Mouse (Mus musculus) megakaryocyte progenitor cell, adult 5-6 weeks (primary cell): ENCODE measurements around the gene Nusap1. TPM values are rescaled to one million over a fixed set of nuclear protein-coding genes. Genes with fewer than 3 reads are reported as not detected.
"Not testable (repeated sequence)": the region's sequence is repeated elsewhere in the genome, so short reads cannot be mapped to it uniquely, and the experiment has no call there.

Experiments
- ATAC-seq: replicated peaks from 2 replicates; pipeline ENCODE4 v1.8.0; 2016; ENCODE audit warnings: mild to moderate bottlenecking, moderate TSS enrichment, inconsistent platforms; ENCODE audit not compliant: poor library complexity
- total RNA-seq, 2 experiments: library from RNA; stranded (forward) in 1 of 2; stranded (reverse) in 1 of 2; fragments of 157-497, 149-512 nt in 1 of 2; fragments of 200-1000 nt in 1 of 2; gene quantifications; 2 replicates each; pipeline versions ENCODE4 v1.2.3 to v1.2.4; 2015 to 2017

Gene Nusap1
- total RNA-seq, 2 experiments from 2014 or later = 85.9 to 104 TPM

DNA sequence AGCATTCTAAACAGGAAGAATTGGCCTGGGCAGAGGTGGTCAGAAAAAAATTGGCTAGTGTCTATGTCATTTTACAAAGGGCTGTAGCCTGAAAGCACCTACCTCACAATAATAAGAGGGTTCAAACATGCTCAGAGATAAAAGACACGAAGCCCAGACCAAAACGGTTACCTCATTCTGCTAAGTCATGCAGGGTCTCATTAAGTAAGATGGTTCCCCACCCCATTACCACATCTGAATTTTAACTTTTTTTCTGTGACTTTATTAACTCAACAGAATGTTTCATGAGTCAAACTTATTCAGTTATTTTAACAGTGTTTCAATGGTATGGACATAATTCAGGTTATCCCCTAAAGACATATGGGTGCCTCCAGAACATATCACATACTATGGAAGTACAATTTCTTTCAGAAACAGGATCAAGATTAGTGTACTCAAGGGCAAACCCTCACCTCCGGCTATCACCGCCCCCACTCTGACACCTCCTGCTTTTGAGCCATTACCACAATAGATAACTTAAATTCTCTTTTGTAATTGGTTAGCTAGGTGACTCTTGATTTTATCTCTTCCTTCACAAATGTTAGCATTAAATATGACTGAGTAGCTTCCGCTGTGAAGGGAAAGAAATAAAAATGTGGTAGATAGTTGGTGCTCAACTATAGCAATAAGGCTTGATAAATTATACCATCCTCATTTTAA lies 23.3 kb downstream of the Nusap1 start:
- no peak; the same call in 1 of the 2 replicates for ATAC-seq

DNA sequence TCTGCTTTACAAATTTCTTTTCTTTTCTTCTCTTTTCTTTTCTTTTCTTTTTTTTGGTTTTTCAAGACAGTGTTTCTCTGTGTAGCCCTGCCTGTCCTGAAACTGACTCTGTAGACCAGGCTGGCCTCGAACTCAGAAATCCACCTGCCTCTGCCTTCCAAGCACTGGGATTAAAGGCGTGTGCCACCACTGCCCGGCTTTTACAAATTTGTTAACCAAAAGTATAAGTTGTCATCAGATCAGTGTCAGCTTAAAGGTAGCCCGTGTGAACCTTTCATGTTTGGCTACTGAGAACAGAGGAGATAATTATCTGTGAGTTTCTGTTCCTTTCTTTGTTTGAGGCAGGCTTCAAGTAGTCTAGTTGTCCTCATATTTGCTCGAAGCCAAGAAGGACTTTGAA lies 26.2 kb downstream of the Nusap1 start:
- no peak for ATAC-seq

DNA sequence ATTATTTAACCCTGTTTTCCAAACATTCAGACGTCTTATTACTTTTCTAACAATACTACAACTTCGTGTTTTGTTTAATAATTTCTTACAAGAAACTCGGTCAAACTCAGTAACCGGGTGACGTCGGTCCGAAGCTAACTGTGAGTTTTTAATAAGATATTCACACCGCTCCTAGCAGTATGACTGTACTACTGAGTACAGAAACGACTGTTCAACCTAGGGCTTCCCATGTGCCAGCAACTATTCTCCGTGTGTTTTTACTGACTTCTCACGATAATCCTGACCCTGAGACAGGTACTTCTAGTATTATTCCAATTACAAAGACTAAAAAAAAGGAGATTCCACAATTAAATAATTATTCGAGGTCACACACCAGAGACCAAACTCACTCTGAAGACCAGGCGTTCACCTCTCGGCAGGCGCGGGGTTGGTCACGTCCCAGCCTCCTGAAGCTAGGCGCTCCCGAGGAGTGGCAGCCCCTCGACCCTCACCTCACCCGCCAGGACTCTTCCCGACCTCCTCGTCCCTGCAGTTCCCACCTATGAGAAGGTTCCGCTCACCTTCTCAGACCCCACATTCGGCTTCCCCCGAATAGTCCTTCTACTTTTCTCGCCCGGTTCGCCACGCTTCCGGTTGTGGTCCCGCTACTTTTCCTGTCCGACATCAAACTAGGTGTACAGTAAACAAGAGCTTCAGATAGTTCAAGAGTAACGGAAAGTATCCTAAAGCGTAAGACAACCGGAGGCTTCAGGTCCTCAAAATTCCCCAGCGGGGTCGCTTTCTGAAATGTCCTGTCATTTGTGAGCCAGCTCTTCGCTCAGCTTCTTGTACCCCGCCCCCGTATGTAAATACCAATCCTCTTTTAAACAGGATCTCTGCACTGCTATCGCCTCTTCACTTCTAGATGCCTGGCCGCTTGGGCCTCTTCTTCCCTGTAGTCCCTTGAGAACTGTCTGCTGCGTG lies 44.4 kb downstream of the Nusap1 start, which contains the start of gene Ndufaf1:
TSS of gene Ndufaf1 (minus strand) at position 608 of the 963 bp plus-strand sequence.
- peak; percentile 95 for ATAC-seq

- not testable (repeated sequence) for ATAC-seq
Measured at GRCm38 (mm10) chr2:119665744-119666143, 47.6 kb downstream of the Nusap1 start.

GRCm38 (mm10) chr2:119669010-119669409 lies 50.9 kb downstream of the Nusap1 start:
- peak; percentile 55 for ATAC-seq

DNA sequence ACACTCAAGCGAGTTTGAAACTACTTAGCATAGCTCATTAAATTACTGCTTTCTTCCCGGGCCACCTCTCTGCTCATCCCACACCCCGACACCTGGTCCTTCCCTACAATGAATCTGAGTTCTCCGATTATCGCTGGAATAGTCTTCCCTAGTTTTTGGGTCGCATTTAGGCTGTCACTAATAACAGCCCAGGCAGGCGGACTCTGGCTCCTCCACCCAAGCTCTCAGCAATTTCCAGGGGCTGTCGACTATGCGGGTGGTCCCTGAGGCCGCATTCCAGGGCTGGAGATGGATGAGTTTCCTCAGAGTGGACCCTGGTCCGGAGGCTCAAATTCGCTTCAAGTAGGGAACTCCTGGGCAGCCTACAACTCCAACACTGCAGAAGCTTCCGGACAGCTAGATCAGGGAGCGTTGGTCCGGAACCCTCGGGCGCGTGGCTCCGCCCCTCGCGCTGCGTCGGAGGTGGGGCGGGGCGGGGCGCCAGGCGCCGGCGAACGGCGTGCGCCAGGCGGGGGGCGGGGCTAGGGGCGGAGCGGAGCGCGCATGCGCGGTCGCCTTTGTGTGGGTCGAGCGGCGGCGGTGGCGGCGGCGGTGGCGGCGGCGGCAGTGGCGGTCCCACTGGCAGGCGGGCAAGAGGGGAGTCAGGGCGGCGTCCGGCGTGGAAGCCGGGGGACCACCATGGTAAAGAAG lies 56.6 kb downstream of the Nusap1 start, which contains the start of gene Rtf1:
TSS of gene Rtf1 (plus strand) at position 544 of the 690 bp plus-strand sequence.
- peak; percentile 92 for ATAC-seq

GRCm38 (mm10) chr2:119675215-119675784 lies 57.2 kb downstream of the Nusap1 start:
- ATAC-seq = peak; percentile 67

GRCm38 (mm10) chr2:119675831-119676230 lies 57.7 kb downstream of the Nusap1 start:
- no peak for ATAC-seq

DNA sequence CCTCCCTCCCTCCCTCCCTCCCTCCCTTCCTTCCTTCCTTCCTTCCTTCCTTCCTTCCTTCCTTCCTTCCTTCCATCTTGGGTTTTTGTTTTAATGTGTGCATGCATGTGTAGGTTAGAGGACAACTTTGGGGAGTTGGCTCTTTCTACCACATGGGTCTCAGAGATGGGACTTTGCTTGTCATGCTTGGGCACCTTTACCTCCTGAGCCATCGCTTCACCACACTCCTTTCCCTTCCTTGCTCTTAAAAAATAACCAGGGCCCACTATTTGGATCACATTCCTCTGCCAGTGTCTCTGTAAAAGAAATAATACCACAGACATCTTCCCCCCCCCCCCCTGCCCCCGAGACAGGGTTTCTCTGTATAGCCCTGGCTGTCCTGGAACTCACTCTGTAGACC lies 65.6 kb downstream of the Nusap1 start:
- no peak for ATAC-seq

DNA sequence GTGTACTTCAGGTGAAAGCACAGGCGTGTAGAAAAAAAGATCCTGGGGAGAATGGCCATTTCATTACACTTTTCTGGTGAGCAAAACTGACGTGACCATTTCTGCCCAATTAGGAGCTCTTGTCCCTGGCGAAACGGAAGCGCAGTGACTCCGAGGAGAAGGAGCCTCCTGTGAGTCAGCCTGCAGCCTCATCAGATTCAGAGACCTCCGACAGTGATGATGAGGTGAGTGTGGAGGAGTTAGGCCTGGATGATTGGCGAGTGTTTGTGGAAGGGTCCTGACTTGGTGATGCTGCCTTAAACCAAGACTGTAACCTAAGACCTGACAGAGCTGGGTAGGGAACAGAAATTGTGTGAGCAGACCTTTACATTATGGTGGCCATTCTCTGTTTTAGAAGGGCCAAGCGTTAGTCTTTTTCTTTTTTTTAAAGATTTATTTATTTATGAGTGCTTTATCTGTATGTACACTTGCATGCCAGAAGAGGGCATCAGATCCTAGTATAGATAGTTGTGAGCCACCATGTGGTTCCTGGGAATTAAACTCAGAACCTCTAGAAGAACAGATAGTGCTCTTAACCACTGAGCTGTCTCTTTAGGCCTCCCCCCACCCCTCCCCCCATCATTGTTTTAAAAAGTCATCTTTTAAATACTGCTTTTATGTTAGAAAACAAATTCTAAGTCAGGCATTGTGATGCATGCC lies 74.1 kb downstream of the Nusap1 start:
- no peak for ATAC-seq

DNA sequence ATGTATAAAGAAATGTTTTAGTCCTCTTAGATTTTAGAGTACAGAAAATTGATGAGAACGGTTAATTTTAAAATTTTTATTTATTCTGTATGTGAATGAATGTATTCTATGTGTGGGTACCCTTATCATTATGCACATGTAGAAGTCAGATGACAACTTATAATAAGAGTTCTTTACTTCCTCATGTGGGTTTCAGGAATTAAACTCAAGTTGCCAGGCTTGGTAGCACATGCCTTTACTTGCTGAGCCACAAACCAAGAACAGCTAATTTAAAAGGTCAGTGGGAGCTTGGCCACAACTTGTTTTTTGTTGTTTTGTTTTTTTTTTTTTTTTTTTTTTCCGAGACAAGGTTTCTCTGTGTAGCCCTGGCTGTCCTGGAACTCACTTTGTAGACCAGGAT lies 76.7 kb downstream of the Nusap1 start:
- ATAC-seq = no peak

DNA sequence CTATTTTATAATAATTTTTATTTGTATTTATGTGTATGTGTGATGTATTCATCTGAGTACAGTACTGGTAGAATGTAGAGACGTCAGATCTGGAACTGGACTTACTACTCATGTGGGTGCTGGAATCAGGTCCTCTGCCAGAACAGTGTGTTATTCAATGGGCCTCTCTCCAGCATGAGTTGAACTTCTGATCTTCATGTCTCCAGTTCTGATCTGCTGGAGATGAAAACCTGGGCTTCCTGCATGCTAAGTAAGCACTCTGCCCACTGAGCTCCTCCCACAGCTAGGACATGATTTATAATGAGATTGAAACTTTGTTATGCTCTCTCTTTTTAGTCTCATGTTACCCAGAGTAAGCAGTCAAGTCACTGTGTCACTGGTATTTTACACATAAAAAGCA lies 78.0 kb downstream of the Nusap1 start:
- no peak for ATAC-seq

- ATAC-seq = peak; percentile 84
Measured at GRCm38 (mm10) chr2:119698472-119698871, 80.4 kb downstream of the Nusap1 start.

GRCm38 (mm10) chr2:119699962-119700361 lies 81.9 kb downstream of the Nusap1 start:
- no peak for ATAC-seq

Other genes starting within 250 kb of the Nusap1 start
- 24.3 and 25.0 TPM in 2 replicates for gene Ino80, start 140.6 kb upstream of the Nusap1 start, total RNA-seq (2015)
- gene Ino80, start 140.6 kb upstream of the Nusap1 start, total RNA-seq (2017) = 21.5 and 25.4 TPM in 2 replicates
- gene Exd1, start 70.7 kb upstream of the Nusap1 start, total RNA-seq (2015) = not detected in 2 replicates
- gene Exd1, start 70.7 kb upstream of the Nusap1 start, total RNA-seq (2017) = 0.98 and 2.0 TPM in 2 replicates
- 47.9 and 51.9 TPM in 2 replicates for gene Chp1, start 70.6 kb upstream of the Nusap1 start, total RNA-seq (2015)
- gene Chp1, start 70.6 kb upstream of the Nusap1 start, total RNA-seq (2017) = 49.1 and 57.9 TPM in 2 replicates
- 19.5 and 21.9 TPM in 2 replicates for gene Oip5, start 171 bp downstream of the Nusap1 start, total RNA-seq (2015)
- gene Oip5, start 171 bp downstream of the Nusap1 start, total RNA-seq (2017) = 26.9 and 29.6 TPM in 2 replicates
- 37.3 and 38.8 TPM in 2 replicates for gene Ndufaf1, start 44.5 kb downstream of the Nusap1 start, total RNA-seq (2015)
- 18.4 and 20.4 TPM in 2 replicates for gene Ndufaf1, start 44.5 kb downstream of the Nusap1 start, total RNA-seq (2017)
- gene Rtf1, start 56.8 kb downstream of the Nusap1 start, total RNA-seq (2015) = 39.1 and 41.9 TPM in 2 replicates
- gene Rtf1, start 56.8 kb downstream of the Nusap1 start, total RNA-seq (2017) = 26.2 and 43.0 TPM in 2 replicates
- gene Itpka, start 124.0 kb downstream of the Nusap1 start, total RNA-seq (2015) = 0.20 and 0.29 TPM in 2 replicates
- gene Itpka, start 124.0 kb downstream of the Nusap1 start, total RNA-seq (2017) = 0.25 and 0.54 TPM in 2 replicates
- gene Ltk, start 142.1 kb downstream of the Nusap1 start, total RNA-seq (2015) = not detected in 2 replicates
- gene Ltk, start 142.1 kb downstream of the Nusap1 start, total RNA-seq (2017) = not detected in 2 replicates
- gene Rpap1, start 169.2 kb downstream of the Nusap1 start, total RNA-seq (2015) = 6.6 TPM in 2 replicates
- gene Rpap1, start 169.2 kb downstream of the Nusap1 start, total RNA-seq (2017) = 9.6 and 9.7 TPM in 2 replicates
- not detected in 2 replicates for gene Tyro3, start 179.4 kb downstream of the Nusap1 start, total RNA-seq (2015)
- not detected in 2 replicates for gene Tyro3, start 179.4 kb downstream of the Nusap1 start, total RNA-seq (2017)